Mouse (Mus musculus) urinary bladder, postnatal 14 days (tissue): ENCODE data around the gene Mertk.
A peak's percentile ranks its signal among the peaks of the same experiment; 100 is the strongest.

ENCODE experiments used
- DNase-seq: peaks from one replicate; pipeline ENCODE4 v3.0.0; 2021; ENCODE audit warnings: low spot score

Gene Mertk

GRCm38 (mm10) chr2:128722106-128722710 is 23.5 kb downstream of the Mertk start:
- no peak for DNase-seq

DNA sequence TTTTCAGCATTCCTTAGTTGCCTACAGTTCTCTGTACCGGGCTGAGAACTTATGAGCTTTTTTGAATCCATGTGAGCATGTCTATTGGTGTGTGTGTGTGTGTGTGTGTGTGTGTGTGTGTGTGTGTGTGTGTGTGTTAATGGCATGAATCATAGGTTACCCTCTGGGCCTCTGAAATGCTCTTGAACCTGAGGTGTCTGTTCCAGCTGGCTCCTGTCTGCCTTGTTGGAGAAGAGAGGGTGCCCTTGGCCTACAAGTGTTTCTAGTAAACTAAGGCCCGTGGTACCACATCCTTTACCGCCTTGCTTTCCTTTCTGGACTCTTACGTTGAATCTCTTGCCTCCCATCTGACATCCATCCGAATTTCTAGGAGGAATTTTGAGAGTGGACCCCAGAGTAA is 27.3 kb downstream of the Mertk start:
- DNase-seq: no peak

- no peak for DNase-seq
These were observed 27.9 kb downstream of the Mertk start for GRCm38 (mm10) chr2:128726626-128727025.

DNA sequence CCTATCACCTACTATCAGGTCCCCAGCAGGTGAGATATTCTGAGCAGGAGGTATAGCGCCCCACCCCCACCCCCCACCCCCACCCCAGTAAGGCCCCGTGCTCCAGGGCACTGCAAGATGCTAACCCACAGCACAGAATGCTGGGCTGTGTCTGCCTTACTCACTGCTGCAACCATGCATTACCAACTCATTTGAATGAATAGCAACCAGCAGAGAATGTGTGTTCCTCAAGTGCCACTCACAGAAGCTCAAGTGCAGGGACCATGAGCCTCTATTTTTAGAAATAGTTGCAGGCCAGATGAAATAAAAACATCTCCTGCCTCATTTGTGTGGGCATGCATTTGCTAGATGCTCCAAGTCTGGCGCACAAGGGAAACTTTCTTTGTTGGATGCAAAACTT is 28.8 kb downstream of the Mertk start:
- no peak for DNase-seq

DNA sequence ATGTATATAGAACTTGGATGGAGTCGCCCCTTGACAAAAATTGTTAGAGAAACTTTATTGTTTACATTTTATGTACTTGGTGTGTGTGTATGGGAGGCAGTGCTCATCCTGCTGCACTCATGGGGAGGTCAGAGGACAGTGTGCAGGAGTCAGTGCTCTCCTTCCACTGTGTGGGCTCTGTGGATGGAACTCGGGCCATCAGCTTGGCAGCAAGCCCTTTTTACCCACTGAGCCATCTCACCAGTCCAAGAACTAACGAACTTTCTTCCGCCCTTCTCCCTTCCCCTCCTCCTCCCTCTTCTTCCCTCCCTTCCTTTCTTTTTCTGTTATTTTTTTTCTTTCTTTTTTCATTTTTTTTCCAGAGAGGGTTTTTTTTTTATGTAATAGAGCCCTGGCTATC is 29.3 kb downstream of the Mertk start:
- DNase-seq: no peak

GRCm38 (mm10) chr2:128729141-128729540 is 30.4 kb downstream of the Mertk start:
- no peak for DNase-seq

- DNase-seq: no peak
These were observed 32.8 kb downstream of the Mertk start for GRCm38 (mm10) chr2:128731514-128731913.

- no peak for DNase-seq
These were observed 33.2 kb downstream of the Mertk start for GRCm38 (mm10) chr2:128731951-128732350.

- no peak for DNase-seq
These were observed 36.3 kb downstream of the Mertk start for GRCm38 (mm10) chr2:128735089-128735488.

- no peak for DNase-seq
These were observed 38.3 kb downstream of the Mertk start for GRCm38 (mm10) chr2:128737051-128737450.

DNA sequence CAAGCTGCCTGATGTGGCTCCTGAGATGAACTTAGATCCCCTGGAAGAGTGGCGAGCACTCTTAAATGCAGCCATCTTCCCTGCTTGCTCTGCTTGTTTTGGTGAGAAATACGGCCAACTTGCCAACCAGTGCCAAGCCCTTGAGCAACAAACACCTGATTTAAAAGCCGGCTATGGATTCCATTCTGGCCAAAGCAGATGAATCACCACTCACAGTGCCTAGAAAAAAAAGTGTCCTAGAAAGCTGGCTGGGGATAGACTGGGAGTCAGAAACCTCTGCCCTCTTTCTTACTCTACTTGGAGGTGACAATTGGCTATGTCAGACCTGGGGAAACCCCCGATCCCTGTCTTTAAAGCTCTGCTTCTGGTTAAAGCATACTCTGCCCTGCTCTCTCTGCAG is 39.0 kb downstream of the Mertk start:
- DNase-seq: no peak

GRCm38 (mm10) chr2:128738725-128739258 is 40.0 kb downstream of the Mertk start:
- peak; percentile 51 for DNase-seq

- no peak for DNase-seq
These were observed 47.3 kb downstream of the Mertk start for GRCm38 (mm10) chr2:128745879-128746620.

GRCm38 (mm10) chr2:128746621-128747151 is 47.9 kb downstream of the Mertk start:
- DNase-seq: no peak

- no peak for DNase-seq
These were observed 48.8 kb downstream of the Mertk start for GRCm38 (mm10) chr2:128747433-128748028.

DNA sequence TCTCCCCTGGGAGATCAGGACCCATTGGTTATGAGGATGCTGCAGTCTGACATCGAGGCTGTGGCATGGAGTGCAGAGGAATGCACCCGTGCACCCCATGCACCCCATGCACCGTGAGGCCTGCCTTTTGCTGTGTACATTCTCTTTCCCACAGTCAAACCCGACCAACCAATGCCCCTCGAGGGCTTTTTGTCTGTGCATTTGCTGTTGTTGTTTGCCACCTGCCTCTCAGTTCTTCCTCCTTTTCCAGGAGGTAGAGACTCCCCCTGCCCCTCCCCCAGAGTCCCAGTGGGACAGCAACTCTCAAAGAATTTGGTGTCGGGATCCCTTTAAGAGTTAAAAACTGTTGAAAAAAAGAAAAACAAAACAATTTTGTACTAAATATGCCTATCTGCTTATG is 49.4 kb downstream of the Mertk start:
- DNase-seq: no peak

- no peak for DNase-seq
These were observed 52.3 kb downstream of the Mertk start for GRCm38 (mm10) chr2:128751030-128751429.

- DNase-seq: no peak
These were observed 54.6 kb downstream of the Mertk start for GRCm38 (mm10) chr2:128753295-128753873.

DNA sequence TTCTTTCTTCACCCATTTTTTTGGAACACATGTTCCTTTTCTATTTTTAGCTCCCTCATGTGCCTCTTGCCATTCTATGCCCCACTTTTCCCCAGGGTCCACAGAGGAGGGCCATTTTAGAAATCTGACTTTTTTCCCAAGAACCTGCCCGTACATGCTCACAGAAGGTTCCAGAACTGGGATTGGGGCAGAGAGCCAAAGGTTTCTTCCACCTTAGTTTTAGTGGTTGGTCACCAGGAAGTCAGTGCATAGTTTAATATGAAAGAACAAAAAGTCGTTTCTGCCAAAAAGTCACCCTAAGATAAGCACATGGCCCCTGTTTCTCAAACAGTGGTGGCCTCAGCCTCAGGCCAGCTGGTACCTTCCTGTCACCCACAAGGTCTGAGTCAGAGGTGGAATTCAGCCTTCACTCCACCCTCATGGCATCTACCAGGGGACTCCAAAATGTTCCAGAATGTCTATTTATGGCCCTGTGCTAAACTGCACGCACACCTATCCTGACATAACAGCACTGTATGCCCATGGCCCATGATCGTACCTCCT is 56.5 kb downstream of the Mertk start:
- no peak for DNase-seq

DNA sequence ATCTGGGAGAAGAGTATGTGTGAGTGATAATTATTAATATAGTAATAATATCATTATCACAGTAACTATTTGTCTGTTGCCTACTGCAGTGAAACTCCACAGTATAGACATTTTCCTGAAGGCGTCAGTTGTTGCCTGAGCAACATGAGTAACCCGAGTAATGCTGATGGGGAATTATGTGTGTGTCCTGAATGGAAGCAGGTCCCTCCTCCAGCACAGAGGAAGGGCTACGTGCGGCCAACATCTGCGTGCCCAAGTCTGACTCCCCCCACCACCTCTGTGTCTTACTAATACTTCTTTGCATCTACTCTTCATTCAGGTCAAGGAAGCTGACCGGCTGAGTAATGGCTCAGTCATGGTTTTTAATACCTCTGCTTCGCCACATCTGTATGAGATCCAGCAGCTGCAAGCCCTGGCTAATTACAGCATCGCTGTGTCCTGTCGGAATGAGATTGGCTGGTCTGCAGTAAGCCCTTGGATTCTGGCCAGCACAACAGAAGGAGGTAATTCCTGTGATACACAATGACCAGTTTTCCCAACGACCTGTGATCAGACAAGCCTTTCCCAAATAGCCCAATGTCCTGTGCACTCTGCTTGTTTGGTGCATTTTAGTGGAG is 60.1 kb downstream of the Mertk start:
- DNase-seq: no peak

DNA sequence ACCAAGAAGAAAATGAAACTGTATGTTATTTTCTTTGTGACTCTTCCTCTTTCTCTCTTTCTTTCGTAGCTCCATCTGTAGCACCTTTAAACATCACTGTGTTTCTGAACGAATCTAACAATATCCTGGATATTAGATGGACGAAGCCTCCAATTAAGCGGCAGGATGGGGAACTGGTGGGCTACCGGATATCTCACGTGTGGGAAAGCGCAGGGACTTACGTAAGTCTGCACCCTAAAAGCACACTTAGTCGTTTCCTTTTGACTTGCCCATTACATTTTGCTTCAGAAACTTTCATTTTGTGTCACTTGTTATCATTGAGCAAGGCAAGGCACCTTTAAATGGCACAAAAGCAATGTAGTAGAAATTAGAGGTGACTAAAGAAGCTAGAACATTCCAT is 63.3 kb downstream of the Mertk start:
- DNase-seq: no peak

- DNase-seq: no peak
These were observed 67.0 kb downstream of the Mertk start for GRCm38 (mm10) chr2:128765787-128766186.
